Mouse (Mus musculus): ENCODE data around the gene Tmco1. TPM values are rescaled to one million over a fixed set of nuclear protein-coding genes. Genes with fewer than 3 reads are reported as not detected.

Tmco1 gene
- 9.6 and 20.5 TPM in 2 replicates for polyA plus RNA-seq (2012; rRNA removed)

- peak; percentile 83 for TF ChIP-seq POLR2A (IDR thresholded peaks at IDR 0.05; ENCODE audit: low read depth, low read length)
- no peak for TF ChIP-seq CTCF (IDR thresholded peaks at IDR 0.05; ENCODE audit: extremely low read depth, insufficient read length, insufficient replicate concordance, low read depth, low read length)
- Histone ChIP-seq H3K27me3 (ENCODE audit: control insufficient read depth, insufficient read depth, low read length) (no peaks in the 10 kb centered on the region), H3K4me3 (ENCODE audit: low read depth, low read length) (peak within 1 kb of the TSS; percentile 94), H3K27ac (ENCODE audit: insufficient read depth, low read depth, low read length) (peak within 1 kb of the TSS; percentile 78), H3K36me3 (ENCODE audit: control insufficient read depth, insufficient read depth, low read length) (peaks cover 11% of the 10 kb centered on the region), H3K4me1 (ENCODE audit: control insufficient read depth, insufficient read depth, insufficient read length, low read length) (peaks cover 4% of the 10 kb centered on the region; the same call in 1 of the 2 replicates)
- under 1% methylated on average over 82 of the region's 82 CpGs for WGBS
Measured at GRCm38 (mm10) chr1:167308261-167309054, at the start of gene Tmco1. Gene Tmco1, plus strand, starts transcription at chr1:167308378.

- 69% methylated on average over 10 of the region's 10 CpGs for WGBS
- H3K27me3 ChIP-seq (ENCODE audit: control insufficient read depth, insufficient read depth, low read length): no peaks in the 10 kb centered on the region
- H3K27ac ChIP-seq (ENCODE audit: insufficient read depth, low read depth, low read length): no peak overlapping the region
- no peaks in the 10 kb centered on the region for H3K36me3 ChIP-seq (ENCODE audit: control insufficient read depth, insufficient read depth, low read length)
- TF ChIP-seq POLR2A (IDR thresholded peaks at IDR 0.05; ENCODE audit: low read depth, low read length): no peak
- TF ChIP-seq CTCF (IDR thresholded peaks at IDR 0.05; ENCODE audit: extremely low read depth, insufficient read length, insufficient replicate concordance, low read depth, low read length): no peak
- H3K4me3 ChIP-seq (ENCODE audit: low read depth, low read length): no peak overlapping the region
- H3K4me1 ChIP-seq (ENCODE audit: control insufficient read depth, insufficient read depth, insufficient read length, low read length): peaks cover 9% of the 10 kb centered on the region; the same call in 1 of the 2 replicates
Measured at GRCm38 (mm10) chr1:167259702-167260101, 48.5 kb upstream of the Tmco1 start.

- no peaks in the 10 kb centered on the region for H3K36me3 ChIP-seq (ENCODE audit: control insufficient read depth, insufficient read depth, low read length)
- H3K27me3 ChIP-seq (ENCODE audit: control insufficient read depth, insufficient read depth, low read length): no peaks in the 10 kb centered on the region
- H3K4me1 ChIP-seq (ENCODE audit: control insufficient read depth, insufficient read depth, insufficient read length, low read length): peaks cover 9% of the 10 kb centered on the region; the same call in 1 of the 2 replicates
- H3K27ac ChIP-seq (ENCODE audit: insufficient read depth, low read depth, low read length): no peak overlapping the region
- 24% methylated on average over 11 of the region's 11 CpGs for WGBS
- no peak overlapping the region for H3K4me3 ChIP-seq (ENCODE audit: low read depth, low read length)
- TF ChIP-seq CTCF (IDR thresholded peaks at IDR 0.05; ENCODE audit: extremely low read depth, insufficient read length, insufficient replicate concordance, low read depth, low read length) (no peak), POLR2A (IDR thresholded peaks at IDR 0.05; ENCODE audit: low read depth, low read length) (no peak)
Measured at GRCm38 (mm10) chr1:167261750-167262149, 46.4 kb upstream of the Tmco1 start.

GRCm38 (mm10) chr1:167262489-167263041 is 45.6 kb upstream of the Tmco1 start:
- WGBS: 29% methylated on average over 10 of the region's 10 CpGs
- H3K36me3 ChIP-seq (ENCODE audit: control insufficient read depth, insufficient read depth, low read length): no peaks in the 10 kb centered on the region
- TF ChIP-seq CTCF (IDR thresholded peaks at IDR 0.05; ENCODE audit: extremely low read depth, insufficient read length, insufficient replicate concordance, low read depth, low read length): no peak
- TF ChIP-seq POLR2A (IDR thresholded peaks at IDR 0.05; ENCODE audit: low read depth, low read length): no peak
- H3K27me3 ChIP-seq (ENCODE audit: control insufficient read depth, insufficient read depth, low read length): no peaks in the 10 kb centered on the region
- peaks cover 9% of the 10 kb centered on the region; the same call in 1 of the 2 replicates for H3K4me1 ChIP-seq (ENCODE audit: control insufficient read depth, insufficient read depth, insufficient read length, low read length)
- H3K4me3 ChIP-seq (ENCODE audit: low read depth, low read length): no peak overlapping the region
- H3K27ac ChIP-seq (ENCODE audit: insufficient read depth, low read depth, low read length): no peak overlapping the region

- Histone ChIP-seq H3K36me3 (ENCODE audit: control insufficient read depth, insufficient read depth, low read length) (no peaks in the 10 kb centered on the region), H3K4me1 (ENCODE audit: control insufficient read depth, insufficient read depth, insufficient read length, low read length) (peaks cover 26% of the 10 kb centered on the region), H3K27ac (ENCODE audit: insufficient read depth, low read depth, low read length) (no peak overlapping the region), H3K4me3 (ENCODE audit: low read depth, low read length) (no peak overlapping the region), H3K27me3 (ENCODE audit: control insufficient read depth, insufficient read depth, low read length) (no peaks in the 10 kb centered on the region)
- WGBS: 69% methylated on average over 4 of the region's 4 CpGs
- TF ChIP-seq POLR2A (IDR thresholded peaks at IDR 0.05; ENCODE audit: low read depth, low read length): no peak
Measured at GRCm38 (mm10) chr1:167265366-167265765, 42.8 kb upstream of the Tmco1 start.

- Histone ChIP-seq H3K36me3 (ENCODE audit: control insufficient read depth, insufficient read depth, low read length) (no peaks in the 10 kb centered on the region), H3K4me3 (ENCODE audit: low read depth, low read length) (no peak overlapping the region), H3K27me3 (ENCODE audit: control insufficient read depth, insufficient read depth, low read length) (no peaks in the 10 kb centered on the region), H3K27ac (ENCODE audit: insufficient read depth, low read depth, low read length) (no peak overlapping the region), H3K4me1 (ENCODE audit: control insufficient read depth, insufficient read depth, insufficient read length, low read length) (peaks cover 36% of the 10 kb centered on the region)
- whole genome bisulfite sequencing: 87% methylated on average over 3 of the region's 3 CpGs
- TF ChIP-seq POLR2A (IDR thresholded peaks at IDR 0.05; ENCODE audit: low read depth, low read length): no peak
- no peak for TF ChIP-seq CTCF (IDR thresholded peaks at IDR 0.05; ENCODE audit: extremely low read depth, insufficient read length, insufficient replicate concordance, low read depth, low read length)
Measured at GRCm38 (mm10) chr1:167266720-167267119, 41.5 kb upstream of the Tmco1 start.

- TF ChIP-seq POLR2A (IDR thresholded peaks at IDR 0.05; ENCODE audit: low read depth, low read length): no peak
- no peak for TF ChIP-seq CTCF (IDR thresholded peaks at IDR 0.05; ENCODE audit: extremely low read depth, insufficient read length, insufficient replicate concordance, low read depth, low read length)
- WGBS: 75% methylated on average over 9 of the region's 9 CpGs
- no peak overlapping the region for H3K4me3 ChIP-seq (ENCODE audit: low read depth, low read length)
- peaks cover 31% of the 10 kb centered on the region for H3K4me1 ChIP-seq (ENCODE audit: control insufficient read depth, insufficient read depth, insufficient read length, low read length)
- H3K36me3 ChIP-seq (ENCODE audit: control insufficient read depth, insufficient read depth, low read length): no peaks in the 10 kb centered on the region
- H3K27me3 ChIP-seq (ENCODE audit: control insufficient read depth, insufficient read depth, low read length): no peaks in the 10 kb centered on the region
- H3K27ac ChIP-seq (ENCODE audit: insufficient read depth, low read depth, low read length): no peak overlapping the region
Measured at GRCm38 (mm10) chr1:167268360-167269063, 39.7 kb upstream of the Tmco1 start.
